Mouse (Mus musculus) testis, adult 2 months (tissue): Measurements from ENCODE around the gene Iqgap2.

Experiments
- CTCF ChIP-seq: fragments of 200-500 bp; IDR thresholded peaks from 2 replicates; pipeline ENCODE4 v1.5.1; 2012; ENCODE audit warnings: low read depth, mild to moderate bottlenecking, inconsistent platforms, low read length, moderate library complexity; ENCODE audit not compliant: control insufficient read depth, insufficient read depth, insufficient replicate concordance
- POLR2A ChIP-seq: fragments of 200-500 bp; IDR thresholded peaks from 2 replicates; pipeline ENCODE4 v1.6.1; 2012; ENCODE audit warnings: low read depth, mild to moderate bottlenecking, inconsistent platforms, low read length, moderate library complexity; ENCODE audit not compliant: control insufficient read depth

- TF ChIP-seq CTCF (no peak), POLR2A (no peak)
Observed at GRCm38 (mm10) chr13:95782969-95783332, 108.8 kb downstream of the Iqgap2 start.
